Mouse (Mus musculus) lung, postnatal 0 days (tissue): ENCODE measurements around the gene March1.

Experiments used
- CTCF ChIP-seq: IDR thresholded peaks from 2 replicates; pipeline ENCODE4 v1.5.1; 2016; ENCODE audit warnings: antibody characterized with exemption, mild to moderate bottlenecking
- EP300 ChIP-seq: IDR thresholded peaks from 2 replicates; pipeline ENCODE4 v1.6.1; 2016; ENCODE audit warnings: antibody characterized with exemption, mild to moderate bottlenecking, control low read depth

GRCm38 (mm10) chr8:66494496-66494895, 876.8 kb downstream of the March1 start:
- TF ChIP-seq EP300, result no peak
- no peak for TF ChIP-seq CTCF
